Mouse (Mus musculus): ENCODE results near the gene Specc1l. TPM values are rescaled to one million over a fixed set of nuclear protein-coding genes. Genes with fewer than 3 reads are reported as not detected.

The Specc1l gene
- polyA plus RNA-seq, 1 experiment from 2014 or later, result 47.3 TPM

GRCm38 (mm10) chr10:75303324-75304048 lies 91.6 kb downstream of the Specc1l start:
- no peak overlapping the region for H3K27ac ChIP-seq
- no peak overlapping the region for H3K9ac ChIP-seq
- H3K36me3 ChIP-seq, result peaks cover 42% of the 10 kb centered on the region
- peaks cover 11% of the 10 kb centered on the region for H3K4me1 ChIP-seq
- H3K9me3 ChIP-seq, result no peaks in the 10 kb centered on the region
- no peak overlapping the region for H3K4me2 ChIP-seq
- H3K4me3 ChIP-seq, result no peak overlapping the region
- no peaks in the 10 kb centered on the region for H3K27me3 ChIP-seq
- WGBS, result 74% methylated on average over 8 of the region's 8 CpGs
- no peak for ATAC-seq (ENCODE audit: borderline replicate concordance, extremely low read depth, low FRiP score, low TSS enrichment)

- 77% methylated on average over 5 of the region's 5 CpGs for WGBS
- Histone ChIP-seq H3K9ac (no peak overlapping the region), H3K36me3 (peaks cover 47% of the 10 kb centered on the region), H3K27ac (peak overlapping the region; percentile 41; the same call in 1 of the 2 replicates), H3K27me3 (no peaks in the 10 kb centered on the region), H3K4me2 (no peak overlapping the region), H3K9me3 (no peaks in the 10 kb centered on the region), H3K4me1 (peaks cover 11% of the 10 kb centered on the region), H3K4me3 (no peak overlapping the region)
- no peak for ATAC-seq (ENCODE audit: borderline replicate concordance, extremely low read depth, low FRiP score, low TSS enrichment)
Observed at GRCm38 (mm10) chr10:75304049-75304405, 92.2 kb downstream of the Specc1l start.

- Histone ChIP-seq H3K27me3 (no peaks in the 10 kb centered on the region), H3K4me3 (no peak overlapping the region), H3K4me2 (no peak overlapping the region), H3K9ac (no peak overlapping the region), H3K9me3 (no peaks in the 10 kb centered on the region), H3K27ac (peak overlapping the region; percentile 41; the same call in 1 of the 2 replicates), H3K36me3 (peaks cover 51% of the 10 kb centered on the region), H3K4me1 (peaks cover 9% of the 10 kb centered on the region)
- no peak for ATAC-seq (ENCODE audit: borderline replicate concordance, extremely low read depth, low FRiP score, low TSS enrichment)
- 63% methylated on average over 6 of the region's 6 CpGs for WGBS
Observed at GRCm38 (mm10) chr10:75304413-75304812, 92.5 kb downstream of the Specc1l start.

GRCm38 (mm10) chr10:75307130-75307529 lies 95.3 kb downstream of the Specc1l start:
- Histone ChIP-seq H3K27me3 (no peaks in the 10 kb centered on the region), H3K27ac (no peak overlapping the region), H3K9ac (no peak overlapping the region), H3K4me3 (no peak overlapping the region), H3K9me3 (no peaks in the 10 kb centered on the region), H3K36me3 (peaks cover 66% of the 10 kb centered on the region), H3K4me2 (no peak overlapping the region), H3K4me1 (0 out of 2 replicates have a peak, but pooled peaks cover 4% of the 10 kb centered on the region)
- 88% methylated on average over 7 of the region's 7 CpGs for WGBS
- no peak for ATAC-seq (ENCODE audit: borderline replicate concordance, extremely low read depth, low FRiP score, low TSS enrichment)

- H3K4me2 ChIP-seq, result no peak overlapping the region
- H3K27me3 ChIP-seq, result peaks cover 5% of the 10 kb centered on the region; the same call in 1 of the 2 replicates
- H3K4me3 ChIP-seq, result no peak overlapping the region
- H3K9ac ChIP-seq, result no peak overlapping the region
- WGBS, result 78% methylated on average over 7 of the region's 7 CpGs
- peaks cover 34% of the 10 kb centered on the region for H3K4me1 ChIP-seq
- no peaks in the 10 kb centered on the region for H3K9me3 ChIP-seq
- ATAC-seq (ENCODE audit: borderline replicate concordance, extremely low read depth, low FRiP score, low TSS enrichment), result no peak
- H3K36me3 ChIP-seq, result peaks cover 48% of the 10 kb centered on the region
- no peak overlapping the region for H3K27ac ChIP-seq
Observed at GRCm38 (mm10) chr10:75312361-75312760, 100.5 kb downstream of the Specc1l start.

GRCm38 (mm10) chr10:75314190-75314980 lies 102.5 kb downstream of the Specc1l start:
- Histone ChIP-seq H3K4me2 (no peak overlapping the region), H3K36me3 (peaks cover 27% of the 10 kb centered on the region), H3K9ac (no peak overlapping the region), H3K27me3 (peaks cover 24% of the 10 kb centered on the region), H3K27ac (0 out of 2 replicates have a peak overlapping the region, but pooled peaks have one; percentile 3), H3K9me3 (no peaks in the 10 kb centered on the region), H3K4me3 (no peak overlapping the region), H3K4me1 (peaks cover 38% of the 10 kb centered on the region)
- whole genome bisulfite sequencing, result 44% methylated on average over 6 of the region's 6 CpGs
- ATAC-seq (ENCODE audit: borderline replicate concordance, extremely low read depth, low FRiP score, low TSS enrichment), result peak; percentile 46

GRCm38 (mm10) chr10:75315756-75316155 lies 103.9 kb downstream of the Specc1l start:
- peaks cover 38% of the 10 kb centered on the region for H3K4me1 ChIP-seq
- H3K27ac ChIP-seq, result no peak overlapping the region
- H3K4me2 ChIP-seq, result no peak overlapping the region
- no peak overlapping the region for H3K9ac ChIP-seq
- WGBS, result 72% methylated on average over 8 of the region's 8 CpGs
- no peak for ATAC-seq (ENCODE audit: borderline replicate concordance, extremely low read depth, low FRiP score, low TSS enrichment)
- peaks cover 27% of the 10 kb centered on the region for H3K27me3 ChIP-seq
- H3K36me3 ChIP-seq, result peaks cover 14% of the 10 kb centered on the region
- H3K9me3 ChIP-seq, result no peaks in the 10 kb centered on the region
- H3K4me3 ChIP-seq, result no peak overlapping the region

- Histone ChIP-seq H3K4me3 (peak overlapping the region; percentile 58), H3K4me2 (peak overlapping the region; percentile 80), H3K9ac (peak overlapping the region; percentile 55; the same call in 1 of the 2 replicates), H3K27ac (peak overlapping the region; percentile 35; the same call in 1 of the 2 replicates), H3K9me3 (no peaks in the 10 kb centered on the region), H3K27me3 (peaks cover 27% of the 10 kb centered on the region), H3K36me3 (peaks cover 8% of the 10 kb centered on the region), H3K4me1 (peaks cover 38% of the 10 kb centered on the region)
- peak; percentile 25 for ATAC-seq (ENCODE audit: borderline replicate concordance, extremely low read depth, low FRiP score, low TSS enrichment)
- 2% methylated on average over 9 of the region's 9 CpGs for WGBS
Observed at GRCm38 (mm10) chr10:75316472-75316871, 104.6 kb downstream of the Specc1l start.

GRCm38 (mm10) chr10:75316872-75316907 lies 104.8 kb downstream of the Specc1l start, which contains the start of gene Adora2a:
Adora2a (plus strand) TSS chr10:75316877.
- H3K9me3 ChIP-seq, result no peaks in the 10 kb centered on the region
- peaks cover 6% of the 10 kb centered on the region for H3K36me3 ChIP-seq
- H3K4me2 ChIP-seq, result peak within 1 kb of the TSS; percentile 80
- H3K27ac ChIP-seq, result peak within 1 kb of the TSS; percentile 35; the same call in 1 of the 2 replicates
- peaks cover 38% of the 10 kb centered on the region for H3K4me1 ChIP-seq
- 0% methylated on average over 4 of the region's 4 CpGs for WGBS
- peaks cover 27% of the 10 kb centered on the region for H3K27me3 ChIP-seq
- H3K4me3 ChIP-seq, result peak within 1 kb of the TSS; percentile 58
- no peak for ATAC-seq (ENCODE audit: borderline replicate concordance, extremely low read depth, low FRiP score, low TSS enrichment)
- H3K9ac ChIP-seq, result peak within 1 kb of the TSS; percentile 55

GRCm38 (mm10) chr10:75316908-75317761 lies 105.3 kb downstream of the Specc1l start:
- Histone ChIP-seq H3K4me1 (peaks cover 38% of the 10 kb centered on the region), H3K9ac (peak overlapping the region; percentile 55), H3K9me3 (no peaks in the 10 kb centered on the region), H3K4me3 (peak overlapping the region; percentile 58), H3K27me3 (peaks cover 27% of the 10 kb centered on the region), H3K36me3 (peaks cover 4% of the 10 kb centered on the region; the same call in 1 of the 2 replicates), H3K4me2 (peak overlapping the region; percentile 80), H3K27ac (peak overlapping the region; percentile 35; the same call in 1 of the 2 replicates)
- 1% methylated on average over 77 of the region's 81 CpGs for WGBS
- peak; percentile 62 for ATAC-seq (ENCODE audit: borderline replicate concordance, extremely low read depth, low FRiP score, low TSS enrichment)

- peak overlapping the region; percentile 80 for H3K4me2 ChIP-seq
- H3K9me3 ChIP-seq, result no peaks in the 10 kb centered on the region
- ATAC-seq (ENCODE audit: borderline replicate concordance, extremely low read depth, low FRiP score, low TSS enrichment), result no peak
- H3K9ac ChIP-seq, result no peak overlapping the region
- peaks cover 44% of the 10 kb centered on the region for H3K4me1 ChIP-seq
- H3K36me3 ChIP-seq, result no peaks in the 10 kb centered on the region
- peak overlapping the region; percentile 58 for H3K4me3 ChIP-seq
- H3K27me3 ChIP-seq, result peaks cover 27% of the 10 kb centered on the region
- H3K27ac ChIP-seq, result no peak overlapping the region
- WGBS, result 75% methylated on average over 6 of the region's 6 CpGs
Observed at GRCm38 (mm10) chr10:75318206-75318605, 106.3 kb downstream of the Specc1l start.
